Mouse (Mus musculus) stomach, postnatal 0 days (tissue): Measurements from ENCODE around the gene Srgap1.

Experiments used
- CTCF ChIP-seq: IDR thresholded peaks from 2 replicates; pipeline ENCODE4 v1.5.1; 2016; ENCODE audit warnings: antibody characterized with exemption, low read depth, mild to moderate bottlenecking, moderate library complexity
- EP300 ChIP-seq: optimal IDR thresholded peaks from 2 replicates; pipeline ENCODE3; 2016; ENCODE audit warnings: antibody characterized with exemption

DNA sequence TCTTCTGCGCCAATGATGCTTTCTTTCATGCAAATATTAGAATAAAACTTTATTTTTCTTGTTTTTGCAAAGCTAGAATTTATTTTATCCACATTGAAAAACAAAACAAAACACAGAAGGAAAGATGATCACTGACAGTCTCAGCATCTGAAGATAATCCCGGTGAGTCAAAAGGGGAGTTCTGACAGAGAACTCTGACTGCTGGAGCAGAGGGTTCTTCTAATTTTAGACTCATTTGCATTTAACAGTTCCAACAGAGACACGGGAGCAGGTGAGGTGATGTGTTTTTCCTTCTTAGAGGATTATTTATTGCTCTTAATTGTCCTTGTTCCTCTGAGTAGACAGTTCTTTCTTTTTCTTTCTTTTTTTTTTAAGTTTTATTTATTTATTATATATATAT is 271.1 kb downstream of the Srgap1 start:
- TF ChIP-seq CTCF = no peak
- TF ChIP-seq EP300 = no peak
